ENCODE assay signal across 8 mouse cellular contexts in the genomic region with DNA sequence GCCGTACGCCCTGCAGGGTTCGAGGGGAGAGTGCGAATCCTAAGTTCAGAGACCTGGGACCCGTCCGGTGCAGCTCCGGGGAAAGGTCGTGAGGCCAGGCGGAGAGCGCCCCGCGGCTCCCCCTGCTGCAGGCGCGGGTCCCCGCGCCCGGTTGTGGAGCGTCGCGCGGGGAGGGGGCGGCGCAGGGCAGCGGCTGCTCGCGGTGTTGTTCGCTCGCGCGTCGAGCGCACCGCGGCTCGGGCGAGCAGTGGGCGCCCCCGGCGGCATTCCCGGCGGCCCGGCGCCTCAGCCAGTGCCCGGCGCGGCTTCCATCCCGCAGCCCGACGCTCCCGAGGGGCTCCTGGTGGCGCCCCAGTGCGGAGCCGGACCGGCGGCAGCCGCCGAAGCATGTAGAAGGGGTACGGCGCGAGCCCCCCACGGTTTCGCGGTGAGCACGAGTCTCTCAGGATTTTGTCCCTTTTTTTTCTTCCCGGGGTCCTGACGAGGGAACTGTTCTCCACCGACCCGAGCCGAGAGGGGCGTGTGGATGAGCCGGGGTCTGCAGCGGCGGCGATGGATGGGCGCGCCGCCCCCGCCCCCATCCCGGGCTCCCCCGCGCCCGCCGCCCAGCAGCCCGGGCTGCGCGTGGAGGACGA. TPM values are rescaled to one million over a fixed set of nuclear protein-coding genes. Genes with fewer than 3 reads are reported as not detected.
DNase-seq lines count a peak whose midpoint lies in the region; ATAC-seq and TF ChIP-seq lines count a peak whose summit lies in the region.

No protein-coding gene starts in this region.

- TF ChIP-seq POLR2A in small intestine, adult 2 months (IDR thresholded peaks at IDR 0.05; ENCODE audit: low read depth, low read length), result no peak

- H3K27ac ChIP-seq in kidney, embryonic 16.5 days (ENCODE audit: low read length), result peak overlapping the region; percentile 92
- H3K27ac ChIP-seq in forebrain, embryonic 12.5 days, result peak overlapping the region; percentile 98
- peak overlapping the region; percentile 92 for H3K27ac ChIP-seq in limb, embryonic 11.5 days (replicated peaks; ENCODE audit: low read depth, low read length)
- peak overlapping the region; percentile 48 for H3K27ac ChIP-seq in small intestine, adult 2 months (ENCODE audit: insufficient read depth, low read depth, low read length)

- TF ChIP-seq CTCF in G1E (IDR thresholded peaks at IDR 0.05; ENCODE audit: low read depth, low read length), result no peak
- TF ChIP-seq CTCF in small intestine, adult 2 months (IDR thresholded peaks at IDR 0.05; ENCODE audit: extremely low read depth, insufficient read length, insufficient replicate concordance, low read depth, low read length), result no peak

- peak overlapping the region; percentile 82 for H3K4me2 ChIP-seq in kidney, embryonic 16.5 days (replicated peaks; ENCODE audit: low read depth, low read length)
- H3K4me2 ChIP-seq in forebrain, embryonic 12.5 days, result peak overlapping the region; percentile 58
- peak overlapping the region; percentile 62 for H3K4me2 ChIP-seq in limb, embryonic 11.5 days (ENCODE audit: low read depth, severe bottlenecking)

- peak; percentile 87; the same call in 1 of the 2 replicates for ATAC-seq in kidney, embryonic 16.5 days (ENCODE audit: low FRiP score, low TSS enrichment)
- no peak for ATAC-seq in G1E (ENCODE audit: extremely low read depth, insufficient number of reproducible peaks, low FRiP score, poor library complexity, severe bottlenecking)
- ATAC-seq in forebrain, embryonic 12.5 days (ENCODE audit: low FRiP score), result peak; percentile 91
- peak; percentile 89 for ATAC-seq in limb, embryonic 11.5 days (ENCODE audit: insufficient number of reproducible peaks, low FRiP score, low TSS enrichment, low read depth)

- H3K9me3 ChIP-seq in kidney, embryonic 16.5 days (ENCODE audit: low read length), result no peaks in the 10 kb centered on the region
- H3K9me3 ChIP-seq in G1E (replicated peaks), result no peaks in the 10 kb centered on the region
- H3K9me3 ChIP-seq in forebrain, embryonic 12.5 days, result no peaks in the 10 kb centered on the region
- H3K9me3 ChIP-seq in limb, embryonic 11.5 days (ENCODE audit: control insufficient read depth, low read length), result no peaks in the 10 kb centered on the region

- H3K27me3 ChIP-seq in kidney, embryonic 16.5 days (ENCODE audit: insufficient read depth, low read length), result no peaks in the 10 kb centered on the region
- no peaks in the 10 kb centered on the region for H3K27me3 ChIP-seq in G1E (ENCODE audit: insufficient read depth, low read length)
- no peaks in the 10 kb centered on the region for H3K27me3 ChIP-seq in forebrain, embryonic 12.5 days
- H3K27me3 ChIP-seq in limb, embryonic 11.5 days (ENCODE audit: control insufficient read depth, insufficient read depth, low read length), result no peaks in the 10 kb centered on the region
- H3K27me3 ChIP-seq in small intestine, adult 2 months (ENCODE audit: control insufficient read depth, insufficient read depth, low read length), result peaks cover 13% of the 10 kb centered on the region

- peak overlapping the region; percentile 97 for H3K4me3 ChIP-seq in kidney, embryonic 16.5 days (ENCODE audit: low read length)
- H3K4me3 ChIP-seq in G1E (ENCODE audit: low read depth, low read length), result peak overlapping the region; percentile 95
- peak overlapping the region; percentile 95 for H3K4me3 ChIP-seq in forebrain, embryonic 12.5 days (replicated peaks)
- peak overlapping the region; percentile 72 for H3K4me3 ChIP-seq in limb, embryonic 11.5 days (ENCODE audit: low read depth, low read length)
- peak overlapping the region; percentile 70 for H3K4me3 ChIP-seq in small intestine, adult 2 months (ENCODE audit: low read depth, low read length)

- H3K4me1 ChIP-seq in kidney, embryonic 16.5 days (ENCODE audit: insufficient read depth, low read length), result peaks cover 13% of the 10 kb centered on the region
- H3K4me1 ChIP-seq in G1E (ENCODE audit: insufficient read depth, low read depth, low read length), result peaks cover 13% of the 10 kb centered on the region
- H3K4me1 ChIP-seq in forebrain, embryonic 12.5 days, result peaks cover 17% of the 10 kb centered on the region
- no peaks in the 10 kb centered on the region for H3K4me1 ChIP-seq in limb, embryonic 11.5 days (ENCODE audit: control insufficient read depth, insufficient read depth, low read length)
- H3K4me1 ChIP-seq in small intestine, adult 2 months (ENCODE audit: control insufficient read depth, insufficient read depth, insufficient read length, low read length), result no peaks in the 10 kb centered on the region

- H3K9ac ChIP-seq in kidney, embryonic 16.5 days (replicated peaks; ENCODE audit: low read length), result peak overlapping the region; percentile 86
- H3K9ac ChIP-seq in forebrain, embryonic 12.5 days, result peak overlapping the region; percentile 95
- H3K9ac ChIP-seq in limb, embryonic 11.5 days (ENCODE audit: low read length), result peak overlapping the region; percentile 92

- WGBS in kidney, embryonic 16.5 days, result under 1% methylated on average over 61 of the region's 87 CpGs
- WGBS in forebrain, embryonic 12.5 days, result 1% methylated on average over 50 of the region's 87 CpGs
- under 1% methylated on average over 83 of the region's 87 CpGs for WGBS in limb, embryonic 11.5 days
- whole genome bisulfite sequencing in small intestine, adult 2 months, result under 1% methylated on average over 87 of the region's 87 CpGs

- DNase-seq in kidney, adult 9 months, result no peak
- peak; percentile 53 for DNase-seq in G1E (ENCODE audit: low spot score)
- DNase-seq in limb, embryonic 11.5 days (ENCODE audit: low spot score), result peak; percentile 67
- DNase-seq in gastrocnemius, adult 18-20 months (ENCODE audit: low spot score), result no peak
- no peak for DNase-seq in layer of hippocampus, adult 18-20 months (ENCODE audit: low spot score in 2 of 2)

- H3K36me3 ChIP-seq in kidney, embryonic 16.5 days (ENCODE audit: insufficient read depth, low read length), result no peaks in the 10 kb centered on the region; the same call in 1 of the 2 replicates
- peaks cover 24% of the 10 kb centered on the region for H3K36me3 ChIP-seq in G1E (replicated peaks)
- H3K36me3 ChIP-seq in forebrain, embryonic 12.5 days (replicated peaks), result no peaks in the 10 kb centered on the region
- H3K36me3 ChIP-seq in limb, embryonic 11.5 days (ENCODE audit: control insufficient read depth, insufficient read depth, low read length), result no peaks in the 10 kb centered on the region
- H3K36me3 ChIP-seq in small intestine, adult 2 months (ENCODE audit: control insufficient read depth, insufficient read depth, low read length), result no peaks in the 10 kb centered on the region

RNA-seq across cellular contexts. Expression of gene Wasf1, which starts 0.5 kb away (rescaled TPM):
- 17.5 and 24.3 TPM in 2 replicates for polyA plus RNA-seq in kidney, embryonic 16.5 days (2015; fragmentation: Nextera tagmentation; extraction: Ambion mirVana)
- 7.0 and 7.2 TPM in 2 replicates for total RNA-seq in G1E (2014; fragmentation: Nextera tagmentation)
- 0.41 and 0.44 TPM in 2 replicates for total RNA-seq in G1E (2017)
- 6.9 and 7.2 TPM in 2 replicates for polyA plus RNA-seq in G1E (2012)
- polyA plus RNA-seq in forebrain, embryonic 12.5 days (2016; fragmentation: Nextera tagmentation; extraction: Ambion mirVana), result 62.5 and 72.4 TPM in 2 replicates
- 36.8 and 38.4 TPM in 2 replicates for polyA plus RNA-seq in limb, embryonic 11.5 days (2014; fragmentation: Nextera tagmentation; extraction: Ambion mirVana)
- 0.87 and 1.3 TPM in 2 replicates for polyA plus RNA-seq in small intestine, adult 2 months (2012; rRNA removed)
- total RNA-seq in gastrocnemius, adult 18-20 months (2021), result under 1 TPM; 0.11 to 0.24 TPM
- total RNA-seq in layer of hippocampus, adult 18-20 months (2021), result 100 to 1,000 TPM; 373 to 404 TPM

RNA-seq across cellular contexts. Expression of gene Cdc40, which starts 0.7 kb away (rescaled TPM):
- polyA plus RNA-seq in kidney, embryonic 16.5 days (2015; fragmentation: Nextera tagmentation; extraction: Ambion mirVana), result 38.5 and 41.3 TPM in 2 replicates
- total RNA-seq in G1E (2014; fragmentation: Nextera tagmentation) (82.8 and 84.7 TPM in 2 replicates), G1E (2017) (21.4 and 25.7 TPM in 2 replicates)
- polyA plus RNA-seq in G1E (2012), result 3.5 and 7.1 TPM in 2 replicates
- 38.1 and 40.6 TPM in 2 replicates for polyA plus RNA-seq in forebrain, embryonic 12.5 days (2016; fragmentation: Nextera tagmentation; extraction: Ambion mirVana)
- 39.8 and 44.2 TPM in 2 replicates for polyA plus RNA-seq in limb, embryonic 11.5 days (2014; fragmentation: Nextera tagmentation; extraction: Ambion mirVana)
- 8.0 and 12.5 TPM in 2 replicates for polyA plus RNA-seq in small intestine, adult 2 months (2012; rRNA removed)
- total RNA-seq in gastrocnemius, adult 18-20 months (2021), result 1 to 10 TPM; 6.5 to 7.4 TPM
- total RNA-seq in layer of hippocampus, adult 18-20 months (2021), result 10 to 100 TPM; 50.9 to 58.6 TPM

Comparison
In these comparisons a context has a peak if more than half of its experiments do, and no peak if none do; other contexts are left out.
1. H3K27ac ChIP-seq: peak in every context shown above with its lines; median percentile 98 in forebrain, embryonic 12.5 days; 92 in kidney, embryonic 16.5 days; 92 in limb, embryonic 11.5 days; 48 in small intestine, adult 2 months.
2. DNase-seq: peak in G1E (single experiment) and limb, embryonic 11.5 days (single experiment); none in kidney, adult 9 months (single experiment), gastrocnemius, adult 18-20 months (single experiment) and layer of hippocampus, adult 18-20 months (0 of 2).
3. Peak in every context shown above with its lines, with median percentiles within 50 percentile points of each other: H3K4me2 ChIP-seq, H3K4me3 ChIP-seq and H3K9ac ChIP-seq.